Mouse (Mus musculus) urinary bladder, postnatal 36 days (tissue): ENCODE results near the gene Ntpcr.

ENCODE experiments used
- DNase-seq, 2 experiments: peaks; one replicate each; pipeline ENCODE4 v3.0.0; 2022; ENCODE audit warnings: low spot score in 2 of 2, mixed read lengths in 1 of 2

Gene Ntpcr

DNA sequence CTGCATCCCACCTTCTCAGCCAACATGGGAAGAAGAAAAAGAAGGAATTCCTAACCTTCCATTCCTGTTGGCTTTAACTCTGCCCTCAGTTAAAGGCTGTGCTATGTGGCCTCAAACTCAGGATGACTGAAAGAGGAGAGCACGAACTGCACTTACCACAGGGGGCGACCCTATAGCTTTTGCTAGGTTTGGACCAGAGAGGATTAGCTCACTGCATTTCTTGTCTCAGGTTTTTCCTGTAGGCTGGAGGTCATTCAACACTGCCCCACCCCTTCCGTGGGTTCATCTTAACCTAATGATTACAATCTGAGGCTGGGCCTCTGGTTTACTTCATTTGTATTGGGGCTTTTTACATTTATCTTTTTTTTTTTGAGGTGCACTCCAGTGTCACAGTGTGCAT, 45.3 kb downstream of the Ntpcr start:
- DNase-seq, result no peak

DNA sequence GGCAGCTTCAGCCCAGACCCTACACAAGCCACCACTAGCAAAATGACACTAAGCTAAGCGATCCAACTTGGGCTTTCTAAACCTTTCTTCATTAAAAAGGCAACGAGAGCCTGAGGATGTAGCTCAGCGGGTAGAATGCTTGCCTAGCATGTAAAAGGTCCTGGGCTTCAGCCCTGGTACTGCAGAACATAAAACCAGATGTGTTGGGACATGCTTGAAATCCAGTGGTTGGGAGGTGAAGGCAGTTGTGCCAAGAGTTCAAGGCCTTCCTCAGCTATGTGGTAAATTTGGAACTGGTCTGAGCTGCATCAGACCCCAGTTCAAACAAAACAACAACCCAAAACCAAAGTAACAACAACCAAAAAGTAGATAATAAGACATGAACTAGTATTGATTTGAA, 46.6 kb downstream of the Ntpcr start:
- no peak for DNase-seq

GRCm38 (mm10) chr8:125776800-125777199, 47.0 kb downstream of the Ntpcr start:
- DNase-seq, result peak; percentile 55 to 78

DNA sequence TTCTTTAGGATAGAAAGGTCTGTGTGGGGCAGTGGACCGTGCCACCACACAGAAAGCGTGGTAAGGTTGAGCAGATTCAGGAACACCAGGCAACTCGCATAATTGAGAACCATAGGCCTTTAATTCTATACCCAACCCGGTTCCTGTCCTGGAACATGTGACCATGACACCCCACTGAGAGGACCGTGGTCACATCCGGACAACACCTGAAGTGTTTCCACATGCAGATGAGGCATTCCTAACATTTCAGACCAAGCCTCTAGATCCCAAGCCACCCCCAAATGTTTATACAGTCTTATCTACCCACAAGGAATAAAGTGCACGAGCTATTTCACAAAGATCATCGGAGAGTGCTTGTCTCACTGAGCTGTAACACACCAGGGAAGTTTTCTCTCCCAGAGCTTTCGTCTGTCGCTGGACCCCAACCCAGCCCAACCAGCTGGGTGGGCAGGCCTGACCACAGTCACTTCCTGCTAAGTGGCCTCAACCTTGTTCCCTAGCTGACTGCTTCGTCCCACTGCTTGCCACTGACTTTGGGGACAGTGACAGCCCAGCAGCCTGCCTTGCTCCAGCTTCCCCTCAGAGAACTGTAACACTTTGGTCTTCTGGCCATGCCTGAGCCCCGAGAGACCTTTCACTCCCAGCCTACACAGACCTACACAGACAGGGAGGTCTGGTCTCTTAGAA, 47.9 kb downstream of the Ntpcr start:
- DNase-seq, result no peak

- DNase-seq, result no peak
Observed at GRCm38 (mm10) chr8:125778919-125779318, 49.2 kb downstream of the Ntpcr start.

DNA sequence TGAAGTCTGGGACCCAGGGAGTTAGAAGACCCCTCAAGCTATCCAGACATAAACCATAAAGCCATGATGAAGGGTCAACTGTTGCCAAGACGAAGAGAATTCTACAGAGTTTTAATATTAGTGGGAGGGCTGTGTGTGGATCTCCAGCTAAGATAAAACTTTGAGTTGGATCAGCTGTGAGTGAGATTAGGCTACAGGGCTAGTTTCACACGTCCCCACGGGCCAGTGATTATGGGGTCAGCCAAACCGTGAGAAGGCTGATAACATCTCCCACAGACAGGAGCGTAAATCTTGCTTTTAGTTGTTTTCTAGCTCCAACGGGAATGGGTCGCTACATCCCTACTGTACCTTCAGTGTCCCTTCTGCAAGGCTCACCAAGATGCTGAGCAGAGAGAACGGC, 49.9 kb downstream of the Ntpcr start:
- DNase-seq, result peak in 1 of 2 experiments; percentile 9

- DNase-seq, result no peak
Observed at GRCm38 (mm10) chr8:125782161-125782560, 52.4 kb downstream of the Ntpcr start.

DNA sequence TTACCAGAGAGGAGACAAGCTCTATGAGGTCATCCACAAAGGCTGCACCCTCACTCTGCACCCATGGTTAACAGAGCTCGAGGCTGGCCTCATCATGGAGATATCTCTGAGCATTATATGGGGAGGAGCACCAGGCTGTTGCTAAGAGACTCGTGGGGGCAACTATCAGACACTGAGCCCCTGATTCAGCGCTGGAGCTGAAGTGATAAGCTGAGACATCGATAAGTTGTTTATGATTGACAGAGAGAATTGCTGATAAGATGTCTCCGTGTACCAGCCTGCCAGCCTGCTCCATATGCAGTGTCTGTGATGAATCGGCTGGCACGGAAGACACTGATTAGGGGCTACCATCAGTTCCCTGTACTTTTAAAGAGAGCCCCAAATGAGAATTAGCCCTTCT, 57.1 kb downstream of the Ntpcr start:
- no peak for DNase-seq

GRCm38 (mm10) chr8:125792816-125793455, 63.2 kb downstream of the Ntpcr start:
- no peak for DNase-seq

DNA sequence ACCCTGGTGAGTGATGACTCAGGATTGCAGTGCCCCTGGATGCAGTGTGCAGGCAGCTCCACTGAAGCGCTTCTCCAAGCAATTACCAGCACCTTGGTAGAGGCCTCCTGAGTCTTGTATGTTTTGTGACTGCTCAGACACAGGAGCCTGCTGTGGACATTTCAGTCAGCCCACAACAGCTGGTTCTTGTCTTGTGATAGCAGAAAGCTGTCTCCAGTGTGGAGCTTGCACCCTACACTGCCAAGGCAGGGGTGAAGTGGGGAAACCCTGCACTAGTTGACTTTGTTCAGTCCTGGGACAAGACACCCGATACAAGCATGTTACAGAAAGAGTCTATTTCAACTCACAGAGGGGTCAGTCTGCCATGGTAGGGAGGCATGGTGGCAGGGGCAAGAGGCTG, 65.6 kb downstream of the Ntpcr start:
- no peak for DNase-seq

DNA sequence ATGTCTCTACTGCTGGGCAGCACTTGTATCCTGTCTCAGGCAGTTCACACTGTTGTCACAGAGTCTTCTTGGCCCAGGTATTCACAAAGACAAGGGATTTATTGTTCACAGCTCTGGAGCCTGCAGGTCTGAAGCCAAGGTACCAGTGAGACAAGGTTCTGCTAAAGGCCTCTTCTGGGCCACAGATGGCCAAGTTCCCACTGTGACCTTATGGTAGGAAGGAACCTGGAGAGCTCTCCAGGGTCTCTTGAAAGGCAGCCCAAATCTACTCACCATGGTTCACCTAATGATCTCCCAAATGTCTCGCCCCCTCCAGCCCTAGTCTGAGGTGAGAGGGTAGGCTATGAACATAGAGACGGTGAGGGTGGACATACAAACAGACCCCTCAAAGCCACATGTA, 67.2 kb downstream of the Ntpcr start:
- no peak for DNase-seq
